Mouse (Mus musculus) thymus, postnatal 4 days (tissue): Measurements from ENCODE around the gene Gm8300.
A peak's percentile ranks its signal among the peaks of the same experiment; 100 is the strongest.
"Not testable (repeated sequence)": the region's sequence is repeated elsewhere in the genome, so short reads cannot be mapped to it uniquely, and the experiment has no call there.

Experiments
- DNase-seq: peaks from one replicate; pipeline ENCODE4 v3.0.0; 2021

The Gm8300 gene

GRCm38 (mm10) chr12:87514016-87514415 is at the start of gene Gm8300:
Gm8300 (plus strand) TSS chr12:87514316.
- DNase-seq: not testable (repeated sequence)

DNA sequence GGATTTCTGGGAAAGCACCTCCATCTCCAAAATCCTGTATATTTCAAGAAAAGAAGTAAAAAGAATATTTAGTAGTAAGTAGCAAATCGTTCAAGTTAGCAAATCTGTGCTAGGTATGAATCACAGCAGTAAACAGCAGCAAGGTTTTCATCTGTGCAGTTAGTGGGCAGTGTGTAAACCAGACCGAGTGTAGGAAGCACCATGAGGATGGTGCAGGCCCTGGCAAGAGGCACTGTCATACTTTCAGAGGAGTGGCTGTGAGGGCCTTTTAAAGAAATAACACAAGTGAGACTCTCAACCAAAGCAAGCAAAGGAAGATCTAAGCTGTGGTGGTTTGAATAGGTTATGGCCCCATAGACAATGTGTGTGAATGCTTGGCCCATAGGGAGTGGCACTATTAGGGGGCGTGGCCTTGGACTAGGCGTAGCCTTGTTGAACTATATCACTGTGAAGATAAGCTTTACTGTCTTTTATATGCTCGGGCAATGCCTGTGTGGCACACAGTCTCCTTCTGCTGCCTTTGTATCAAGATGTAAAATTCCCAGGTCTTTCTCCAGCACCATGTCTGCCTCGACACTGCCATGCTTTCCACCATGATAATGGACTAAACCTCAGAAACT is 49.3 kb upstream of the Gm8300 start:
- DNase-seq: no peak

- DNase-seq: peak; percentile 10
These were observed 43.6 kb upstream of the Gm8300 start for GRCm38 (mm10) chr12:87470263-87471136.

- DNase-seq: no peak
These were observed 42.6 kb upstream of the Gm8300 start for GRCm38 (mm10) chr12:87471421-87471963.

- DNase-seq: peak; percentile 93
These were observed 41.9 kb upstream of the Gm8300 start, which contains the start of gene Snw1 for GRCm38 (mm10) chr12:87471964-87472786. Snw1 (minus strand) TSS chr12:87472274.

DNA sequence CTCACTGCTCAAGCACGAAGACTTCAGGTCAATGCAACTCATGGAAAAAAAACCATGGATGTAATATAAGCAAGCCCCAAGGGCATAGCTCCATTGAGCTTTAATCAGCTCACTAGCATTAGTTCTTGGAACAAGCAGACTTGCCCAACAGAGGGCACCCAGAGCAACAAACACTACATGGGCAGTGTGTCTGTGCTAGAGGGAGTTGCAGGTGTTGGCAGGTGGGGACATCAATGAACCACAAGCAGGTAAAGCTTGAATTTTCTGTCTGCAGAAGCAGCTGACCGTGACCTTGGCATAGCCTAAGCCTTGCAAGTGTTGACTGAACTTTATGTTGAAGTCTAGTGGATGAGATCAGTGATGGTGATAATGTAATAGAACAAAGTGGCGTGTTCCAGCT is 39.4 kb upstream of the Gm8300 start:
- DNase-seq: no peak

DNA sequence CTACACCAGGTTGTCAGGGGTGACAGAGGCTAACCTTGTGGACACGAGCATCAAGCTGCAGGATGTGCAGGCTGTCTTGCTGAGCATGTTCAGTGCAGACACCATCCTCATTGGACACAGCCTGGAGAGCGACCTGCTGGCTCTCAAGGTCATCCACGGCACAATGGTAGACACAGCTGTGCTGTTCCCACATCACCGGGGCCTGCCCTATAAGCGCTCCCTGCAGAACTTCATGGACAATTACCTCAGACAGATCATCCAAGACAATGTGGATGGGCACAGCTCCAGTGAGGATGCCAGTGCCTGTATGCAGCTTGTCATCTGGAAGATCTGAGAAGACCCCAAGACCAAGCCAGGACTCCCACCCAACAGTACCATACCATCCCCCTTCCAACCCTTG is 31.6 kb upstream of the Gm8300 start:
- DNase-seq: not testable (repeated sequence)

GRCm38 (mm10) chr12:87488683-87489082 is 25.4 kb upstream of the Gm8300 start:
- DNase-seq: not testable (repeated sequence)

- not testable (repeated sequence) for DNase-seq
These were observed 19.7 kb upstream of the Gm8300 start, which contains the start of gene Gm5788 for GRCm38 (mm10) chr12:87494421-87494820. Gm5788 (plus strand) TSS chr12:87494721.

DNA sequence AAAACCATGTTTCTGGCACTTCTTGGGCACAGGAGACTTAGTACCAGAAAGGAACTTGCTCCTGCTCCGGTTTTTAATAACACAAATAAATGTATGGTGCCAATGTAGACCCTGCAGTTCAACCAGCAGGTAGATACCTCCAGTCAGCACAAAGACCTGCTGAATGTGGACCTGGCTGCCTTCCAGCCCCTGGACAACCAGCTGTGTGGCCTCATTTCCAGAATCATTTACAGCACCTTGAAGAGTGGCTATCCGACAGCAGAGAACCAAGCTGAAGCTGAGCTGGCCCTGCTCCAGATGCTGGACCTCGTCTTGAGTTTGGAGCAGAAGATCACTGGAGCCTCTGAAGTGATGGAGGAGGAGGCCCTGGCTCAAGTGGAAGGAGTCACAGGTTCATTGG is 5.5 kb downstream of the Gm8300 start:
- DNase-seq: not testable (repeated sequence)

GRCm38 (mm10) chr12:87543927-87544326 is 29.8 kb downstream of the Gm8300 start:
- no peak for DNase-seq

DNA sequence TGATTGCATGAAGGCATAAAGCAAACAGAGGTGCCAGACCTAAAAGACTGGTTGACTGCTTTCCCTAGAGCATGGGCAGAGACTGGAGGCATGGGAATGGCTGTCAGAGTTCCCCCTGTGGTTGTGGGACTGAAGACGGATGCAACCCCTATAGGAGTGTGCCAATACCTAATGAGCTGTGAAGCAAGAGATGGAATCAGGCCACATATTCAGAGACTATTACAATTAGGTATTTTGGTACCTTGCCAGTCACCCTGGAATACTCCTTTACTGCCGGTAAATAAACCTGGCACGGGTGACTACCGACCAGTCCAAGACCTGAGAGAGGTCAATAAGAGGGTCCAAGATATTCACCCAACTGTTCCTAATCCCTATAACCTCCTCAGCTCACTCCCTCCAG is 36.5 kb downstream of the Gm8300 start:
- DNase-seq: not testable (repeated sequence)
